Mouse (Mus musculus) heart, postnatal 0 days (tissue): ENCODE measurements at regions not wholly inside any gene's neighbourhood (a gene's known extent, or its start where the extent isn't known, plus 50 kb on each side); places are given as distances from the start of the nearest gene placed in this dataset.

Experiments used
- CTCF ChIP-seq: IDR thresholded peaks from 2 replicates; pipeline ENCODE4 v1.5.1; 2016; ENCODE audit warnings: antibody characterized with exemption, control low read depth, low read depth
- EP300 ChIP-seq: IDR thresholded peaks from 2 replicates; pipeline ENCODE4 v1.6.1; 2016; ENCODE audit warnings: antibody characterized with exemption, low read depth

- no peak for TF ChIP-seq CTCF
- no peak for TF ChIP-seq EP300
These were observed 375.2 kb downstream of the Prdm2 start for GRCm38 (mm10) chr4:142837636-142838035.
